Mouse (Mus musculus): ENCODE results near the gene Rabgap1l.
A peak's percentile ranks its signal among the peaks of the same experiment; 100 is the strongest.
"Not testable (repeated sequence)": the region's sequence is repeated elsewhere in the genome, so short reads cannot be mapped to it uniquely, and the experiment has no call there.

The Rabgap1l gene

GRCm38 (mm10) chr1:160485731-160486130 lies 307.3 kb downstream of the Rabgap1l start:
- no peak for DNase-seq (ENCODE audit: low read depth, low spot score)

DNA sequence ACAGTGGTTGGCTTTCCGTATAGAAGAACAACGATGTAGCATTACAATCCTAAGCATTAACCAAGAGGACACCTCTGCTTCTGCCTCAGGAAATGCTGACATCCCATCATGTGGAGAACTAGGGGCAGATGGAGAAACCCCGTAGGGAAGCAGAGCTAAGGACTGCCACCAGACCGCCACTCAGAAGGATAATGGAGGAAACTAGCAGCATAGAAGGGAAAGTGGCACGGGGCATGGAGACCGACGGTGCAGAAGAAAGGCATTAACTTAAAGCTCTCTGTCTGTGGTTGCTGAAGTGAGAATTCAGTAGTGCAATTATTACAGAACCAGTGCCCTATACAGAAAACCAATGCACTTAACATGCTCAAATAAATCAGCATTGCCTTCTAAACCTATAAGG lies 308.0 kb downstream of the Rabgap1l start:
- no peak for DNase-seq (ENCODE audit: low read depth, low spot score)

DNA sequence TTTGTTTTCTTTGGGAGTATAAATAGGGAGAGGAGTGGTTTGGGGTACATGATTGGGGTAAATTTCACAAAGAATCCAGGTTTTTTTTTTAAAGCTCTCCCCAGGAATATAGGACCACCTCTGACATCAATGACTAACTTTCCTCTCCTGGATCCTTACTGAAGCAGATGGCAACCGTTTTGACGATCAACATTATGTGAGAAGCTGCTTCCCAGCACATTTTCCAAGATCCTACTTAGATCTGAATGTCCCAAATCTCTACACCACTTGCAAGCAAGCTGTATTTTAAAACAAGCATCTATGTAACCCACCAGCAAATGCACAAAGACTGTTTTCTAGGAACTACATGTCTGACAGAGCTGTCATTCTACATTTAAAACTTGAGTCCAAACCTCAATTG lies 311.4 kb downstream of the Rabgap1l start:
- no peak for DNase-seq (ENCODE audit: low read depth, low spot score)

GRCm38 (mm10) chr1:160467443-160467842 lies 325.6 kb downstream of the Rabgap1l start:
- no peak for DNase-seq (ENCODE audit: low read depth, low spot score)

- DNase-seq (ENCODE audit: low read depth, low spot score): no peak
These were observed 327.8 kb downstream of the Rabgap1l start for GRCm38 (mm10) chr1:160465186-160465585.

DNA sequence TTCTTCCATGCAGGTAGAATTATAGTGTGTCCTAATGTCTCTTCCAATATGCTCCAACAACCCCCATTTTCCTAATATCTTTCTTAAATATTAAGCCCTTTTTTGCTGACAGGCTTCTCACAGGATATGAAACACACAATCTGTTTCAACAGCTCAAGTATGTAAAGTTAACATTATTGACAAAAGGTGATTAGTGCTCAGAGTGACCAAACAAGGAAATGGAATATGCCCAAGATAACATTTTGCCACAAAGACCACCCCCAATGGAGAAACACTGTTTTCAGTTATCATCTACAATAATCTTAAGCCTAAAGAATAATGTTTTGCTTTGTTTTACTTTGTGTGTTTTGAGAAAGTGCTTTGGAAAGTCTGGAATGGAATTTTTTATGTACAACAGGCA lies 328.9 kb downstream of the Rabgap1l start:
- no peak for DNase-seq (ENCODE audit: low read depth, low spot score)

GRCm38 (mm10) chr1:160460346-160460745 lies 332.7 kb downstream of the Rabgap1l start:
- DNase-seq (ENCODE audit: low read depth, low spot score): no peak

DNA sequence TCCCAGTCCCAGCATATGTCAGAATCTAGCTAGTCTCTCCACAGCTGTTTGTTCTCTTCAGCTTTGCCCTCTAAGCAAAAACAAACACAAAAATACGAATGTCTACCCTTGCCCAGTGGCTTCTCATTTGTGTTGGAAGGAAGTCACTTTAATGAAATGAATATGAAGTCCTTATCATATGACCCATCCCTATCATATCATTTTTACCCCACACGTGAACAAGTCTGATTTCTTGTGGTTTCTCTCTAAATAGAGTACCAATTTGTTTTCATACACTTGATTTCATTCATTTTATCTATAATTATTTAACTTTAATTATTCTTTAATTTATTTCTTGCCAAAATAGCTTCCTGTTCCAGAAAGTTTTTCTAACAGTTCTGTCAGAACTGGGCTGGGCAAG lies 341.3 kb downstream of the Rabgap1l start:
- DNase-seq (ENCODE audit: low read depth, low spot score): no peak

DNA sequence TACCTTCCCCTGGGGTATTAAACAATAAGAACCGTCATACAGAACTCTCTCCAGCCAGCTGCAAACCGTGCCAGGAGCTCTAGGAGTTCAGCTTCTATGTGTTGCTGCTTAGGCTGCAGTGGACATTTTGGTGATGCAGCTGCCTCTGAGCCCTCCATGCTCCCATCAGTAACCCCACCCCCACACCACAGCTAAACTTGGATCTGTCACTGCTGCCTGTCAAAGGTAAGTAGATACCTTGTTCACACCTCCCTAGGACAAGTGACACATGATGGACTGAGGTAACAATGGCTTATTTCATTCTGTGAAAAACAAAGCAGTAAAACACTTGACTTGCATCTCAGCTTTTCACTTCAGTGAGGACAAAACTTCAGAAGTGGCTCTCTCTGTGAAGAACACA lies 344.3 kb downstream of the Rabgap1l start:
- DNase-seq (ENCODE audit: low read depth, low spot score): no peak

DNA sequence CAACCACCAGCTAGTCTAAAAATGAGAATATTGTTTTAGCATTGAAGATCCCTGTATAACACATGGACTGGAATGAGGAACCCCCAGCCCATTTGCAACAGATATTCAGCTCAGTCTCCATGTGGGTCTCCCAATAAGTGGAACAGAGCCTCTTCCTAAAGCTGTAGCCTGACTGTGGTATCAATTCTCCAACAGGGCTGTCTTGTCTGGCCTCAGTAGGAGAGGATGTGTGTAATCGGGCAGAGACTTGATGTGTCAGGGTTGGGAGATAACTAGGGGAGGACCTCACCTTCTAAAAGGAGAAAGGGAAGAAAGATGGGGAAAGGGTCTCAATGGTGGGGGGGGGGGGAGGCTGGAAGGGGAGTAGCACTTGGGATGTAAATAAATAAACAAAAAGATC lies 346.2 kb downstream of the Rabgap1l start:
- DNase-seq (ENCODE audit: low read depth, low spot score): no peak

- DNase-seq (ENCODE audit: low read depth, low spot score): no peak
These were observed 349.5 kb downstream of the Rabgap1l start for GRCm38 (mm10) chr1:160443506-160443905.

DNA sequence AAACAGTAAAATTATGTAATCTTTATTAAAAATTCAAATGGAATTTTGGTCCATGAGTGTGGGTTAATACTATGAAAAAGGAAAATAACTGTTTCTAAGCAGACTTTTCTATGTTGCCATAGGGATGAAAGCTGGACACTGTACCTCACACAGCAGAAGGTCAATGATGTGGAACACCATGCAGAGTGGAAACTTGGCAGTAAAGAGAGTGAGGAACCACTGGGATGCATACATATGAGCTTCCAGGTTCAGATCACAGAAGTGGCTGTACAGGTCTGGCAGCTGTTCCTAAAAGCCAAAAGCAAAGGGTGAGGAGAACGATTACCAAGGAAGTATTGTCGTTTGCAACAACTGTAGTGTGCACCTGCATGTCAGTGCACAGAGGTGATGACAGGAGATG lies 351.3 kb downstream of the Rabgap1l start:
- DNase-seq (ENCODE audit: low read depth, low spot score): no peak

- DNase-seq (ENCODE audit: low read depth, low spot score): no peak
These were observed 351.9 kb downstream of the Rabgap1l start for GRCm38 (mm10) chr1:160441161-160441560.

DNA sequence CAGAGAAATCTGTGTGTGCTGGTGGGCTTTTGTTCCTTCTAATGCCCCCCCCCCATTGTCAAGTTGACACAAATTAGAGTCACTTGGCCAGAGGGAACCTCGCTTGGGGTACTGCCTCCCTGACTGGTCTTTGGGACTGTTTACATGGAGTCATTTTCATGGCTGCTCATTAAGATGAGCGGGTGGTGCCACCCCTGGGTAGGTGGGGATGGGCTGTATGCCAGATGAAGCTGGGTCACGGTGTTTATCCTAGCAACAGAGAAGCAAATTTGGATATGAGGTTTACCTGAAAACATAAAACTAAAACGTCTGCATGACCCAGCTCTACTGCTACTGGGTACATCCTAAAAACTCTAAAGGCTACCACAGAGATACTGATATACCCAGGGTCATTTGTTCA lies 354.2 kb downstream of the Rabgap1l start:
- DNase-seq (ENCODE audit: low read depth, low spot score): no peak

DNA sequence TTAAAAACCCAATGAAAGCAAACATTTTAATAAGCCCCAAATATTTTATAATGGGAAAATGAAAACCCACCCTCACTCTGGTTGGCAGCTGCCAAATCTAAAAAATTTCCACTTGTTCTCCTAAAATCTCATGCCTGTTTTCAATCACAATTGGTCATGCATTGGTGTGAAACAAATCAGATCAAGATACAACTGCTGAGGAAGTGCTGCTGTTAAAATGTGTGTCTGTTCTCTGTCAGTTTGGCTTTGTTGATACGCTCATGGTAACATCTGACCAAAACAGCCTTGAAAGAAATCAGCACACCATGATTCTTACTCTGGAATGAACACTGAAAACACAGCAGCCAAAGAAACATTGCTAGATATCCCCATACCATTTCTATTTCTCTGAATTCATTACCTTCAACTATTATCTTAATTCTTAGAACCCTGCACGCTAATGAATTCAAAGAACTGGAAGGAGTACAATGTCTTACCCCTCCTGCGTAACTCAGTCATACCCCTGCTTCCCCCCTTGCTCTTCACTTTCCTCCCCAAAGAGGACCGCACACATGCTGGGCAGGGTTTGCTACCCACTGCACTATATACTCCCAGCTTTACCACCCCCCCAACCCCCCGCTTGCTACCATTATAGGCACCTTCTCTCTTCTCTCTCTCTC lies 375.7 kb downstream of the Rabgap1l start:
- DNase-seq (ENCODE audit: low read depth, low spot score): no peak

GRCm38 (mm10) chr1:160410822-160411221 lies 382.2 kb downstream of the Rabgap1l start:
- DNase-seq (ENCODE audit: low read depth, low spot score): peak; percentile 29

DNA sequence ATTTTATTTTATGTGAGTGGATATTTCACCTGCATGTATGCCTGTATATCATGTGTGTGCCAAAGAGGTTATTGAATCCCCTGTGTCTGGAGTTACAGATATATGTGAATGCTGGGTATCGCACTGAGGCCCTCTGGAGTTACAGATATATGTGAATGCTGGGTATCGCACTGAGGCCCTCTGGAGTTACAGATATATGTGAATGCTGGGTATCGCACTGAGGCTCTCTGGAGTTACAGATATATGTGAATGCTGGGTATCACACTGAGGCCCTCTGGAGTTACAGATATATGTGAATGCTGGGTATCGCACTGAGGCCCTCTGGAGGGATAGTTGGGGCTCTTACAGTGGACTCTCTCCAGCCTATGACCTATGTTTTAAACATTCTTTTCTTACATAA lies 383.3 kb downstream of the Rabgap1l start:
- not testable (repeated sequence) for DNase-seq (ENCODE audit: low read depth, low spot score)

DNA sequence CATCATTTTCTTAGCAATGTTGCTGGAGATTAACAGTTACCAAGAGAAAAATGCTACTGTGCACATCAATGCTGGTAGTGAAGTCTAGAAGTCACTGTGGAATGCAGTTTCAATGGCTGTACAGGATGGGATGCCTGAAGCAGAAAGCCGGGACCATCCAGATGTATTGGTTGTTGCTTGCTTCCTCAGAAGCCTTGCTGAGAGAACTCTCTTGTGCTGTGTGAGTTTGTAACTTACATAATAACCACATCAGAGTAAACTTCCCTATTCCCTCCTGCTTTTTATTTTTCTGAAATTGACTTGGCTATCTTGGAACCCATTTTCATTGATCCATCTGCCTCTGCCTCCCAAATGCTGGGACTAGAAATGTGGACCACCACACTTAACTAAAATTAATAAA lies 383.9 kb downstream of the Rabgap1l start:
- no peak for DNase-seq (ENCODE audit: low read depth, low spot score)

DNA sequence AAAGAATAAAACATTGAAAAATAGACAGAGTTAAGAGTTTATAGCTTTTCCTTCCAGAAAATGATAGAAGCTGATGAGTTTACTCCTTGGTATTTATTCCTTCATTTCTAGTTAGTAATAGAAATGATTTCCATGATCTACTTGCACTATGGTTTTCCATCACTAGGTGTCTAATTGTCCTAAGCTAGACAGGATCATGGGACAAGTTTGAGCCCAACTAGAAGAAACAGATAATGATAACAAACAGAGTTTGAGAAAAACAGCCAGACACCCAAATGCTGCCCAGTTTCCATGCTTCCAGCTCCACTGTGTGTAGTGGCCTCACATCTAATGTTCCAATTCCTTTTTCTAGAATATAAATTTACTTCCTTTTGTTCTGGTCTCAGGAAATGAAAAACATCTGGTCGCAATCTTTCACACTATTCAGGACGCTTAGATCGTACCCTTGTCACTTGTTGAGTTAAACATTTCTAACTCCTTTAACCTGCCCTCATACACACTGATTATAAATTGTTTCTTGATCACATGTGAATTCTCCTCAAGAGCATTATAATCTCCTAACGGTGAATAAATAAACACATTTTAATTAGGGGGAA lies 384.6 kb downstream of the Rabgap1l start:
- DNase-seq (ENCODE audit: low read depth, low spot score): no peak

DNA sequence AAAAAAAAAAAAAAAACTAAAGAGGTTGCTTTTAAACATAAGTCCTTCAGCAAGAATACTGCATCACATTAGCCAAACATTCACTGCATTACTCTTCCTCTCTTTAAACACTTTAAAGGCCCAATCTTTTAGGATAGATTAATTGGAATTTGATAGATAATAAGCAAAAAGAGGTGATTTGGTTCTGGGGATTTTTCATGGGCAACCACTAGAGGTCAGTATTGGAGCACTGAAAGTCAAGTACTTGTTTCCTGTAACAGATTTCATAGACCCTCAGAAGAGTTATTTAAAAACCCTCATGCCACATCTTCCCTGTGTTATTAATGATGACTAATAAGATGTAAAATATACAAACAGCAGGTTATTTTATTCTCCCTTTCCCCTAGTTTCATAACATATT lies 393.6 kb downstream of the Rabgap1l start:
- peak; percentile 45 for DNase-seq (ENCODE audit: low read depth, low spot score)

DNA sequence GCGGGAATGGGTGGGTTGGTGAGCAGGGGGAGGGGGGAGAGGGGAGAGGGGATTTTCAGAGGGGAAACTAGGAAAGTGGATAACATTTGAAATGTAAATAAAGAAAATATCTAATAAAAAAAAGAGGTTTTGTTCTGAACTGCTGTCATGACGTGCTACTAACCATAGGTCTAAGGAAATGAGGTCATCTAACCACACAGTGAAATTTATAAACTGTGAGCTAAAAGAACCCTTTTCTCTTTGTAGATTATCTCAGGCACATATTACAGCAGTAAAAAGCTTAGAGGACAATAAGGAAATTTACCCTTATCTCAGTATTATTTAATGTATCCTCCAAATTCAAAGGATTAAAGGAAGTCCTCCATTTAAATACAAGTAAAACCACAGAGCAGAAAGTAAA lies 396.0 kb downstream of the Rabgap1l start:
- no peak for DNase-seq (ENCODE audit: low read depth, low spot score)

GRCm38 (mm10) chr1:160387446-160387845 lies 405.6 kb downstream of the Rabgap1l start:
- no peak for DNase-seq (ENCODE audit: low read depth, low spot score)

DNA sequence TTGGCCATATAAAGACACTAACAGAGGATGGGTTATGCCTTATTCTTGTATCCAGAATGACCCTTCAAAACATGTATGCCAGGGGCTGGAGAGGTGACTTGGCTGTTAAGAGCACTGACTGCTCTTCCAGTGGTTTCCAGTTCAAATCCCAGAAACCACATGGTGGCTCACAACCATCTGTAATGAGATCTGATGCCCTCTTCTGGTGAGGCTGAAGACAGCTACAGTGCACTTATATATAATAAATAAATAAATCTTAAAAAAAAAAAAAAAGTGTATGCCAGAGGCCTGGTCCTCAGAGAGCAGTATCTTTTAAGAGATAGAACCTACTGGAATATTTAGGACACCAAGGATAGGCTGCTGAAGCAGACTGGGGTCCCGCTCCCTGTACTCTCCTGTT lies 414.6 kb downstream of the Rabgap1l start:
- DNase-seq (ENCODE audit: low read depth, low spot score): no peak

All from retina, adult 2 months (tissue).